Mouse (Mus musculus) mouse embryonic stem cell (cell line): ENCODE results near the gene Pla2g4e.

Source experiments
- in situ Hi-C, 2 experiments: fragments of 300-500 bp; cut with MboI; formaldehyde crosslinking; loops; 1 replicate in 1 of 2; 3 replicates in 1 of 2; pipeline ENCODE4 v1.14.3; 2019 to 2020; ENCODE audit warnings: low sequenced_read_pairs in 2 of 2, low pct_unique_long_range_greater_than_20kb in 1 of 2, mixed read lengths in 1 of 2; ENCODE audit not compliant: unreplicated experiment in 1 of 2

Gene Pla2g4e

DNA sequence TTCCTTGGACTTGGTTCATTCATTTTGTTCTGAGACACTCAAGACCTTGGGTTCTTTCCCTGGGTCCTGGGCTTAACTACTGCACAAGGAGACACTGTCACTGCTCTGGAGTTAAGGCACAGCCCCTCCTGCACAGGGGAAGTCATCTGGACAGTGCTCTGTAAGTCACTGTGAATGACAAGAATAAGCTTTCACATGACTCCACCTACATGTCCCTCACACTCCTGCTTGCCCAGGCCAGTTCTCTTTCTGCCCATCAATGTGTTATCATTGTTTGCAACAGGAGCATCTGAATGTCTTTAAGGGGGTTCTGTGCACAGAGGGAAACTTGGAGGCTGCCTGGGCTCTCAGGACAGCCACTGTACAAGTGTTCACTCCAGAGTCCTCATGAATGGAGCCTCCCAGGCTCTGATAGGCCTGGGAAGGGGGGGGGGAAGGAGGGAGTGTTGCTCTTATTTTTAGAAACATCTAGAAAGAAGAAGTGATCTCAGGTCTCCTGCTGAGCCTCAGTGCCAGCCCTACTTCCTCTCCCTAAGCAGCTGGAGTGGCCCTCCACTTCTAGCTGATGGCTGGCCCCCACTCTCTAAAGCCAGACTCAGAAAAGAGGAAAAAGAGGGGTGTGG is 110.6 kb downstream of the Pla2g4e start:
- in situ Hi-C loops = no loop called here

DNA sequence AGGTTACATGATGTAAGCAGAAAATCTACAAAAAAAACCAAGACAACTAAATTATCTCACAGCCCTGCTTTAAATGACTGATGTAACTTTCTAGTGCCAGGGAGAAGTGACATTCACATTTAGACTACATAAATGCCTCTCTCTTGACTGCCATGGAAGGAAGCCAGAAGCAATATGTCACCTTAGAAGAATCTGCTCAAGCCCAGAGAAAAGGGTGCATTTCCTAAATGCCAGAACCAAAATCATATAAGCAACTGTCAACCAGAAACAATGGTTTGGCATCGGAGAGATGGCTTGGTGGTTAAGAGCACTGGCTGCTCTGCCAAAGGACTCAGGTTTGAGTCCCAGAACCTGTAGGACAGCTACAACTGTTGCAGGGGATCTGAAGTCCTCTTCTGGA is 113.3 kb downstream of the Pla2g4e start:
- in situ Hi-C loops = no loop called here

DNA sequence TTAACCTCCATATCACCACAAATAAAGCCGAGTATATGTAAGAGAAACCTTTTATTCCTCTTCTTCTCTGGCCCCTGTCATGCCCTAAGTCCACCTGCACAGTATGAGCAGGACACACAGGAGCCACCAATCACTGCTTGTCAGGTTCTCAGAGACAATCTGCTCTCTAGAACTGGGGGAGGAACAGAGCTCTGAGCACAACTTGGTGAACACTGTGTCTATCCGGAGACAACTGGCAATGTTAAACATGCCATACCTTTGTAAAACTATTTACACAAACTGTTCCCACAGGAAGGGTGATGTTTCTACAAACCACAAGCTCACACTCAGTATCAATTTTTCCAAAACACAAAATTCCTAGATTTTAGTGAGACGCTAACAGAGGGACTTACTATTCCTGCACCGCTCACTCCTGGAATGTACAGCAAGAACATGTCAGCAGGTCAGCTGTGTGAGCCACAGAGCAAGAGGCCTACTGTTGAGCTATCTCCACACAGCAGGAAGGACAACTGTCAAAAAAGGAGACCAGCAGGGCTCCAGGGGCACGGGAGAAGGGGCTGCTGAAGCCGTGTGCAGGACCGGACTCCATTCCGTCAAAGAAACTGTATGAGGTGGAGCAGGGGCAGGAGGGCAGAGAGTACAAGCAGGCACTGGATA is 115.8 kb downstream of the Pla2g4e start:
- in situ Hi-C loops = no loop called here

DNA sequence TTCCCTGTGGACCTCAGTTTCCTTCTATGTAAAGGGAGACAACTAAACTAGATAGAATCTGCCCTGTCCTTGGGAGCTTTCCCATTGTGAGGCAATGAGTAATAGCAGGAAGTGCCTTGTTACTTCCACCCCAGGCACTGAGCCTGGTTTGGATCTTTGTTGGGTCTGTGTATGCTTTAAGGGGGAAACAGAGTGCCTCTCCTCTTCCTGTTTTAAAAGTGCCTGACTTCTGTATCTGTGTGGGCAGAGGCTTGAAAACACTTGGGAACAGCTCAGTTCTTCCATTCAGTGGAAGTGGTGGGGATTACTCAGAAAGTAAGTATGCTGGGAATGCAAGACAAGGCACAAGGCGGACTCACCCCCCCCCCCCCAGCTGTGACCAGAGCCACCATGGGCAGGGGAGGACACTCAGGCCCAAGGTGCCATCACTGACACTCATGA is 116.5 kb downstream of the Pla2g4e start:
- in situ Hi-C loops = no loop called here

DNA sequence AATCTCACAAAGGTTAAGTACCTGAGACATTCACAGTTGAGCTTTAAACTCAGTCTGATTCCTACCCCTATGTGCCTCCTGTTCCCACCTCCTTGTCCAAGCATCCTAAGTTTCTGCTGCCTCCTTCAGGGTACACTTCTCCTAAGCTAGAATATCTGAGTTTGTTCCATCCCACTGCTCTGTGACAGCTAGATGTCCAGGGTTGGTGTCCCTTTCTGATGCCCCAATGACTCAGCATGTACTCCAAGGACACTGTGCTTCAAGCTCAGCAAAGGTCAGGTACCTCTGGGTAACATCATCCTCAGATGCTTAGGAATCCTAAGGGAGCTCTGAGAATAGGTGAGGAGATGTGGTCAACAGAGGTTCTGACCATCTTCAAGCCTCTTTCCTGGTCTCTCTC is 117.1 kb downstream of the Pla2g4e start:
- in situ Hi-C loops = no loop called here

DNA sequence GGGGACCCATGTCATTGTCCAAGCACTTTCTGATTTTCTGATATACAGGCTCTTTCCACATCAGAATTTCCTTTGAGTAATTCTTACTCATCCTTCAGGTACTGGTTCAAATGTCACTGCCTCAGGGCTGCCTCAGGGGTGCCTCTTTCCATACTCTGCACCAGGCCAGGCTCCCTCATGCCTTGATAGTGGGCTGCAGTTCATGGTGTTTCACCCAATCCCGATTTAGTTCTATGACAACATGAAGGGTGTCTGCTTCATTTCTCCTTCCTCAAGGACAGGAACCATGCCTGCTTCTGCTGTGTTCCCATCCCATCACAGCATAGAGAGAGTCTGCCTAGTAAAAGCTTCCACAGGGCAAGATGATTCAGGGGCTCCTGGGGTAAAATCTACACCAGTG is 118.2 kb downstream of the Pla2g4e start:
- in situ Hi-C loops = no loop called here

DNA sequence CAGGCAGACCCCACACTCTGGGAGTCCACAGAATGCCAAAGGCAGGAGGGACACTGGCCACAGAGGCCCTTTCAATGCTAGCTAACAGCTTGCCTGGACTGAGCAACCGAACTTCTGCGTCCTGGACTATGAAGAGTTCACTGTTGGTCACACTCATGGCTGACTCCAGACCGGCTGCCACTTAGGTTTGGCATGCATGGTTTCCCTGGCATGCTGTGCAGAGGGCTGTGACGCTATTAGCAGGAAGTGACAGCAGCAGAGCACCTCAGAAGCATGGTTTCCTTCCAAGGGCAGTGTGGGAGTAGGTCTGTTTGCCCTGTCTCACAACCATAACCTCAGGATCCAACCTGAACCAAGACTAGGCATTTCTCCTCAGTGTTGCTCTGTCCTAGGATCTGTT is 118.7 kb downstream of the Pla2g4e start:
- in situ Hi-C loops = no loop called here

DNA sequence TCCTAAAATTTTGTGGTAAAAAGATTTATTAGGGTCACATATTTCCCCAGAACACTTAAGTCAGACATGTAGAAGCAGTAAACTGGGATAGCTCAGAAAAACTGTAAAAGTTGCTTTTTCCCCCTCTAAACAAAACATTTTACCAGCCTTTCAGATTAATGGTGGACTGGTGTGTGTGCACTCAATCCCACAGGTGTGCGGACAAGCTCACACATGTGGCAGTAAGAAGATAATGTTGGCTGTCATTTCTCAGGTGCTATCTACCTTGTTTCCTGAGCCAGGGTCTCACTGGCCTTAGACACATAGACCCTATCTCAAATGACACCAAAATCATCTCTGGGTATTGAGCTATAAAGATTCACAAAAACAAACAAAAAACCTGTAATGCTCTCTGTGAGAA is 119.7 kb downstream of the Pla2g4e start:
- in situ Hi-C loops = no loop called here

DNA sequence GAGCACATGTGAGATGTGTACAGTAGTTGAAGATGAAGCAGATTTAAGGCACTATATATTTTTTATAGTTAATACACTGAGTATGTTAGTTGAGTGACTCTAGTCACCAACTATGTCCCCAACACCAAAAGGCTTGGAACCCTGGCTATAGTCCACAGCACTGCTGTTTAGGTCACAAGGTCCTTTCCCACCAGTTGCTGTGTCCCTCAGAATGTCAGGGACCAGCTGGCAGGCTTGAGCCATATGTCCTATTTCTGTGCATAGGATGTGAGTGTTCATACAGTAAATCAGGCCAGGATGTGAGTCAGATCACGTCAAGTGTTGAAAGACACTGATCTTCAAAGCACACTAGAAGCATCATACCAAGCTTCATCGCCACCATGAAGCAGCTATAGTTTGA is 120.2 kb downstream of the Pla2g4e start:
- in situ Hi-C loops = no loop called here

DNA sequence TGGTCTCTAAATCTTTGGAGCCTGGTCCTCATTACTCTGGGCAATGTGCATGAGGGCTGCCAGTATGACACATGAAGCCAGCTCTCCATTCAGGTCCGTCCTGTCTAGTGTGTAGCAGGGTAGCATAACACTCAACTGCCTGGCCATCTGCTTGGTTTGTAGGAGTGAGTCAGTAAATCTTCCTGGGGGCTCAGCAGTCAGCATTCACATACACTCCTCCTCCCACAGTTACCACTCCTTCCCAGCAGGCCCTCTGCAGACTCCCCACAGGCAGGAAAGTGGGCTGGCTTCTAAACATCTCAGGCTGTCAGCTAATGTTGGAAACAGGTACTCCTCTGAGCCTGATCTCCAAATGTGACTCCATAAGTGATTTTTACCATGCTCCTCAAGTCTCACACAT is 121.0 kb downstream of the Pla2g4e start:
- in situ Hi-C loops = no loop called here

DNA sequence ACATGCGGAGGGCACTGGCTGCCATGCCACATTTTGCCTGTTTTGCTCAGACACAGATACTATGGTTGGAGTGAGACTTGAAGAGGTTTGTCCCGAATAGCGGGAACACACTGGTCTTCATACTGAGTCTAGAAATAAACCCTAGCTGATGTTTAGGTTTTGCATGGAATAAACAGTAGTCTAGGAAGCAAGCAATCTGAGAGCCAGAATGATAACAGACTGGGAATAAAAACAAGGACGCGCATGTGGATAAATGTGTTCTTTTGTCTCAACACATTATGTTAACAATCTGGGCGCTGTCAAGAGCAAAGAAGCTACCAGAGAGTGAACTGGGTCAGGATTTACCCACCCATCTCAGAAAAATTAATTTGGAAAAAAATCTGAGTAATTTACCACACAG is 122.2 kb downstream of the Pla2g4e start:
- in situ Hi-C loops = no loop called here

DNA sequence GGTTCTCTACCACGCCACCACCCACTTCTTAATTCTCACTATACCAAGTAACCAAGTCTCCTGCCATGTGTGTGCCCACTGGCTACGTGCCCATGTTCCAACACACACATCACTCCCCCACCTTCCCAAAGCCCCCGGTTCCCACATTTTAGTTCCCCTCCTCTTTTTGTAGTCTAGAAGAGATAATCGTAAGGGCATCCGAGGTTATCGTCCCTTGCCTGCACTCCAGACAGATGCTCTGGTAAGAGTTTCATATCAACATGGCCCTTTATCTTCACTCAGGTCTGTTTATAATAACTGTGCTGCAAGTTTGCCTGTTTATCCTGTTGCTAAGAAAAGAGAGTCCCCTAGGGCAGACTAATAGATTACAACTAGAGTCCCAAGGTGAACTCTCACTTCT is 127.8 kb downstream of the Pla2g4e start:
- in situ Hi-C loops = no loop called here
